Mouse (Mus musculus) bone marrow macrophage, adult 2 months (primary cell): ENCODE measurements around the gene Hikeshi.

ENCODE experiments used
- CTCF ChIP-seq: IDR thresholded peaks from 2 replicates; pipeline ENCODE4 v1.5.1; 2012; ENCODE audit warnings: low read depth, mild to moderate bottlenecking, low read length, moderate library complexity
- POLR2A ChIP-seq: IDR thresholded peaks from 2 replicates; pipeline ENCODE4 v1.6.1; 2012; ENCODE audit warnings: mild to moderate bottlenecking, low read depth, low read length, borderline replicate concordance

DNA sequence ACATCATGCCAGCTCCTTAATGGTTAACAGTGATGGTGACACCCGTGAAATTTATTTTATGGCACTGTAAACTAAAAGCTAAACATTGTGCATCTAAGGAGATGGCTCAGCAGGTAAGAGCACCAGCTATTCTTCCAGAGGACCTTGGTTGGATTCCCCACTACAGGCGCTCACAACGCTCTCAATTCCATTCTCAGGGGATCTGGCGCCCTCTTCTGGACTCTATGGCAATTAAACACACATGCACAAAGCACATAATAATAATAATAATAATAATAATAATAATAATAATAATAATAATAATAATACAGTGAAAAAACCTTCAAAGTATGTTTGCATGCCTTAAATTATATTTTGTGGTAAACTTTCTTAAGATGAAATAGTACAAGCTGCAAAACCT lies 49.1 kb downstream of the Hikeshi start:
- TF ChIP-seq CTCF, result no peak
- TF ChIP-seq POLR2A, result no peak
